Mouse (Mus musculus): ENCODE data around the gene 5330417C22Rik. TPM values are rescaled to one million over a fixed set of nuclear protein-coding genes. Genes with fewer than 3 reads are reported as not detected.
"Not testable (repeated sequence)": the region's sequence is repeated elsewhere in the genome, so short reads cannot be mapped to it uniquely, and the experiment has no call there.

5330417C22Rik gene
- total RNA-seq (2021): 10 to 100 TPM; 19.9 to 22.2 TPM

GRCm38 (mm10) chr3:108536517-108537260 lies at the start of gene 5330417C22Rik:
Gene 5330417C22Rik, minus strand, starts transcription at chr3:108536536.
- peak; percentile 86 to 87 for DNase-seq (ENCODE audit: extremely low spot score in 1 of 2, low spot score in 2 of 2)
- intact Hi-C loops (cut with DNase I): no loop called here

- intact Hi-C loops (cut with DNase I): no loop called here
- DNase-seq (ENCODE audit: extremely low spot score in 1 of 2, low spot score in 2 of 2): no peak
These were observed 48.2 kb upstream of the 5330417C22Rik start for GRCm38 (mm10) chr3:108584580-108584979.

GRCm38 (mm10) chr3:108574018-108574417 lies 37.7 kb upstream of the 5330417C22Rik start:
- DNase-seq (ENCODE audit: extremely low spot score in 1 of 2, low spot score in 2 of 2): no peak
- intact Hi-C loops (cut with DNase I): no loop called here

GRCm38 (mm10) chr3:108572309-108573010 lies 36.1 kb upstream of the 5330417C22Rik start:
- intact Hi-C loops (cut with DNase I): no loop called here
- DNase-seq (ENCODE audit: extremely low spot score in 1 of 2, low spot score in 2 of 2): no peak

GRCm38 (mm10) chr3:108571443-108572294 lies 35.3 kb upstream of the 5330417C22Rik start, which contains the start of gene Taf13:
Gene Taf13, plus strand, starts transcription at chr3:108571698.
- DNase-seq (ENCODE audit: extremely low spot score in 1 of 2, low spot score in 2 of 2): peak; percentile 96
- intact Hi-C loops (cut with DNase I): no loop called here

- DNase-seq (ENCODE audit: extremely low spot score in 1 of 2, low spot score in 2 of 2): no peak
These were observed 34.5 kb upstream of the 5330417C22Rik start for GRCm38 (mm10) chr3:108570813-108571212.

GRCm38 (mm10) chr3:108569636-108570035 lies 33.3 kb upstream of the 5330417C22Rik start:
- intact Hi-C loops (cut with DNase I); DNase-seq (ENCODE audit: extremely low spot score in 1 of 2, low spot score in 2 of 2): not testable (repeated sequence)

More at GRCm38 (mm10) chr3:108570813-108571212, 34.5 kb upstream of the 5330417C22Rik start:
- intact Hi-C loops (cut with DNase I): no loop called here

- intact Hi-C loops (cut with DNase I): no loop called here
- peak; percentile 29 to 43 for DNase-seq (ENCODE audit: extremely low spot score in 1 of 2, low spot score in 2 of 2)
These were observed 31.9 kb upstream of the 5330417C22Rik start for GRCm38 (mm10) chr3:108567990-108568877.

GRCm38 (mm10) chr3:108563309-108563708 lies 27.0 kb upstream of the 5330417C22Rik start:
- DNase-seq (ENCODE audit: extremely low spot score in 1 of 2, low spot score in 2 of 2): peak; percentile 80 to 83
- intact Hi-C loops (cut with DNase I): loop anchor here (5.0 kb wide), 1 partner anchor 161 kb away; no protein-coding TSS in a partner anchor

GRCm38 (mm10) chr3:108562777-108563271 lies 26.5 kb upstream of the 5330417C22Rik start:
- intact Hi-C loops (cut with DNase I): loop anchor here (5.0 kb wide), 1 partner anchor 161 kb away; no protein-coding TSS in a partner anchor
- no peak for DNase-seq (ENCODE audit: extremely low spot score in 1 of 2, low spot score in 2 of 2)

- intact Hi-C loops (cut with DNase I): loop anchor here (5.0 kb wide), 1 partner anchor 160 kb away; no protein-coding TSS in a partner anchor
- peak; percentile 97 for DNase-seq (ENCODE audit: extremely low spot score in 1 of 2, low spot score in 2 of 2)
These were observed 25.9 kb upstream of the 5330417C22Rik start, which contains the start of gene Tmem167b for GRCm38 (mm10) chr3:108562133-108562730. Gene Tmem167b, minus strand, starts transcription at chr3:108562466.

- no peak for DNase-seq (ENCODE audit: extremely low spot score in 1 of 2, low spot score in 2 of 2)
- intact Hi-C loops (cut with DNase I): no loop called here
These were observed 21.6 kb upstream of the 5330417C22Rik start for GRCm38 (mm10) chr3:108557888-108558287.

- peak; percentile 95 for DNase-seq (ENCODE audit: extremely low spot score in 1 of 2, low spot score in 2 of 2)
- intact Hi-C loops (cut with DNase I): no loop called here
These were observed 18.4 kb upstream of the 5330417C22Rik start for GRCm38 (mm10) chr3:108554587-108555312.

- DNase-seq (ENCODE audit: extremely low spot score in 1 of 2, low spot score in 2 of 2): no peak
- intact Hi-C loops (cut with DNase I): no loop called here
These were observed 17.8 kb upstream of the 5330417C22Rik start for GRCm38 (mm10) chr3:108554111-108554561.

GRCm38 (mm10) chr3:108542299-108542698 lies 6.0 kb upstream of the 5330417C22Rik start:
- intact Hi-C loops (cut with DNase I): no loop called here
- no peak for DNase-seq (ENCODE audit: extremely low spot score in 1 of 2, low spot score in 2 of 2)

GRCm38 (mm10) chr3:108537303-108537702 lies 967 bp upstream of the 5330417C22Rik start:
- intact Hi-C loops (cut with DNase I): no loop called here

More at GRCm38 (mm10) chr3:108537303-108537702, 967 bp upstream of the 5330417C22Rik start:
- peak; percentile 89 to 90 for DNase-seq (ENCODE audit: extremely low spot score in 1 of 2, low spot score in 2 of 2)

All from left cerebral cortex, postnatal 10 days (tissue).